Mouse (Mus musculus) right cerebral cortex, postnatal 14 days (tissue): ENCODE measurements around the gene Serp2.
A peak's percentile ranks its signal among the peaks of the same experiment; 100 is the strongest.

Source experiments
- DNase-seq: peaks from one replicate; pipeline ENCODE4 v3.0.0; 2022

Gene Serp2

DNA sequence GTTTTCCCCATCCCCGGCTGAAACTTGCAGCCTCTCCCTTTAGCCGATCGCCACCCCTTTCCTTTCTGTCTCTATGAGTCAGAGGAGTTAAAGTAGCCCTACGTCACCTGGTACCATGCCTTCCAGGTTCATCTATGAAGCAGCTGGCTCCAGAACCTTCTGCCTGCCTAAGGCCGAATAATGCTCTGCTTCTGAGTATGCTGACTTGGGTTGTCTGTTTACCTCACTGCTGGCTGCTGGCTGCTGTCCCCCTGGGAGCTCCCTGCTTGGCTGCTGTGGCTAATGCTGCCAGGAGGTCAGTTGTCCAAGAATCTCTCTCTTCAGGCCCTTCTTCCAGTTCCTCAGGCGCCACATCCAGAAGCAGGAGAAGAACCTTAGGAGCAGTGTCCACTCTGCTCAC lies 30.2 kb downstream of the Serp2 start:
- DNase-seq, result no peak

GRCm38 (mm10) chr14:76523344-76523743 lies 33.3 kb downstream of the Serp2 start:
- DNase-seq, result no peak

GRCm38 (mm10) chr14:76521308-76521707 lies 35.4 kb downstream of the Serp2 start:
- no peak for DNase-seq

GRCm38 (mm10) chr14:76520606-76521005 lies 36.1 kb downstream of the Serp2 start:
- DNase-seq, result no peak

GRCm38 (mm10) chr14:76518217-76518616 lies 38.5 kb downstream of the Serp2 start:
- DNase-seq, result no peak

DNA sequence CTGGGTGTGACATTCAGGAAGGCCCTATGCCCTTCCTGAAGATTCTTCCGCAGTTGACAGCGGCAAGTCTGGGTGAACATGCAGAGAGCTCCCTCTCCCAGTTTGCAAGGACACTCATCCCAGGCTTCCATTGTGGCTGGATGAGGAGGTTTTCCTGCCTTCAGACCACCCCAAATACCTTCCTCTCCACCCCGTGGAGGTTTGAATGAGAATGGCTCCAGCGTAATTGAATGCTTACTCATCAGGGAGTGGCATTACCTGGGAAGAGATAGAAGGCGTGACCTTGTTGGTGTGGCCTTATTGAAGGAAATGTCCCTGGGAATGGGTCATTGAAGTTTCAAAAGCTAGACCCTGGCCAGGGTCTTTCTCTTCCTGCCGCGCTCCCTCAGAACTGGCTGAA lies 41.1 kb downstream of the Serp2 start:
- no peak for DNase-seq

GRCm38 (mm10) chr14:76514050-76514585 lies 42.6 kb downstream of the Serp2 start:
- no peak for DNase-seq

DNA sequence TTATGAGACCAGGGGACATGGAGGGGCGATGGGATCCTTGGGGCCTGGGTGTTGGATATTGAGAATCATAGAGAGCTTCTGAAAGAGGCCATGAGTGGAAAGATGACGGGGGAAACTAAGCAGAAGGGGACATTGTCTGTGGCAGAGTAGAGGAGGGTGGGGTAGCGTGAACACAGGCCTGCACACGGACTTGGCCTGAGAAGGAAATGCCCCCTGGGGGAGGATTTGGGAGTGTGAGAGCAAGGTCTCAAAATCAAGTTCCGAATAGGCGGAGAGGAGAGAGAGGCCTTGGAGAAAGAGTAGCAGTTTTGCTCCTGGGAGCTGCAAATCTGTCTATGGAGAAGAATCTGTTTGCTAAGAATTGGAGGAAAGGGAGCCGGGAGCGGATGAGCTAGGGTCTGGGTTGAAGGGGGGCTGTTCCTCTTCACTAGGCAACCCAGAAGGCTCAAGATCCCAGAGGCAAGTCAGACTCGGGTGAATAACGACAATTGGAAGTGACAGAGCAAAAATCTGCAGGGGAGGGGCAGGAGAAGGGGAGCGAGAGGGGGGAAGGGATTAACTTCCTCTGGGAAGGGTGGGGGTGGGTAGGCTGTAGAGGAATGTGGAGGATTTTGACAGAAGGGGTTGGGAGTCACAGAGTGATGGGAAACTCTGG lies 43.2 kb downstream of the Serp2 start:
- no peak for DNase-seq

- DNase-seq, result no peak
Observed at GRCm38 (mm10) chr14:76511971-76512370, 44.7 kb downstream of the Serp2 start.

- DNase-seq, result no peak
Observed at GRCm38 (mm10) chr14:76508701-76509100, 48.0 kb downstream of the Serp2 start.

GRCm38 (mm10) chr14:76507804-76508500 lies 48.7 kb downstream of the Serp2 start:
- no peak for DNase-seq

GRCm38 (mm10) chr14:76507357-76507756 lies 49.3 kb downstream of the Serp2 start:
- no peak for DNase-seq

DNA sequence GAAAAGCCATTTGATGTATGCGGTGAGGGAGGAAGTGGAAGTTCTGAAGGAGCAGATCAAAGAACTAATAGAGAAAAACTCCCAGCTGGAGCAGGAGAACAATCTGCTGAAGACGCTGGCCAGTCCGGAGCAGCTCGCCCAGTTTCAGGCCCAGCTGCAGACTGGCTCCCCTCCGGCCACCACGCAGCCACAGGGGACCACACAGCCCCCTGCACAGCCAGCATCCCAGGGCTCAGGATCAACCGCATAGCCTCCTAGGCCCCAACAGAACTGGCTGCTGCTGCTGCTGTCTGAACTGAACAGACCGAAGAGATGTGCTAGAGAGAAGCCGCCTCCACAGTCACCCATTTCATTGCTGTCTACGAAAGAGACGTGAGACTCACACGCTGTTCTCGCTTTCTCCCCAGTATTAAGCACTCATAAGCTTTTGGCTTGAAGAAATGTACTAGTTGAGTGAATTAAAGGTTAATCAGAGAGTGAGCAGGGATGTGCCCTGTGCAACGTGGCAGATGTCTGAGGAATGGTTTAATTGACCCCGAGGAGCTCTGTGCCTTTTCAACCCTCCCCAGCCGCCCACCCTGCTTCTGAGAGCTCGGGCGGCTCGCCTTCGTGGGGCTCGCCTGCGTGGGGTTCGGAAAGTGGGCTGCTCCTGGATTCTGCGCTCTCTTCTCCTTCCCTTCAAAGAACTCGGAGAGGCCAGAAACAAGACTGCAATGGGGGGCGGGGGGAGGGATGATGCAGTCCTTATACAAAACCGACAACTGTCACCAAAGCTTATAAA lies 50.1 kb downstream of the Serp2 start:
- DNase-seq, result no peak

DNA sequence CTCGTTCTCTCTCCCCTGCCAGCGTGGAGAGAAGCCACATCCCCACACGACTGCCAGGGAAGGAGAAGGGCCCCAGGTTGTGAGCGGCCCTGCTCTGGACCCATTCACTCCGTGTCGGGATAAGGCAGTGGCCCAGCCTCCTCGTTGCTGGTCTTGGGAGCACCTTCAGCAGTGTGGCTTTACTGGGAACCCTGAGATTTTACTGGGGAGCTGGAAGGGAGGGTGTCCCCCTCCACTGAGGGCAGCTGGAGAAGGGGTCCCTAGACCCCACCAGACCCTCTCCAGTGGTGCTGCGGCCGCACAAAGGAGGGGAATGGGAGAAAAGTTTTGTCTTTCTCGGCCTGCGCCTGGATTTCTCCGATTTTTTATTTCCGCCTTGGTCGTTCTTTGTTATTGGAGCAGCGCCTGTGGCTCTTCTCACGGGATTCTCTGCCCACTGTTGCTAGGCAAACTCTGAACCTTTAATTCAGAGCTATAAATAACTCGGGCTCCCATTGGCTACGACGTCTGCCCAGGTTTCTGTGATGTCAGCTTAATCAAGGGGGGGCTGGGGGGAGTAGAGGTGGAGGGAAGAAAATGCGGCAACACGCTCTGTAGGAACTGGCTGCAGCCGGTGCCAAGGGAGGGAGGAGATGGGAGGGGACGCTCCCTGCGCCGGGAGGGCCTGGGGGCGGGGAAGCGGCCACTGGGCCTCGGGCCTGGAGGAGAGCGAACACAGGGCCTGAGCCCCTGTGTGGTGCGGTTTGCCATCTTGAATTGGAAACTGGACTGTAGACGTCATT lies 51.1 kb downstream of the Serp2 start:
- DNase-seq, result peak; percentile 77

DNA sequence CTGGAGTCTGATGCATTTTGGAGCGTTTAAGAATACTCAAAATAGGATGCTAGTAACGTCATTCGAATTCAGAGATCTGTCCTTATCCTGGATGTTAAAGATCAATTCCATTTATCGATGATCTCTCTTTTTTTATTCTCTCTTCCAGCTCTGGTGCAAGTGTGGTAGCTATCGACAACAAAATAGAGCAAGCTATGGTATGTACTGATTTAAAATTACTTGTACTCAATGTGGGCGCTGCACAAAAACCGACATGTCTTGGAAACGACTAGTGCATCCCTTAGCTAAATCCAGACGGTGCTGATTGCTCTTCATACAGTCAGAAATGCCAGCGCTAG lies 51.6 kb downstream of the Serp2 start:
- DNase-seq, result no peak

DNA sequence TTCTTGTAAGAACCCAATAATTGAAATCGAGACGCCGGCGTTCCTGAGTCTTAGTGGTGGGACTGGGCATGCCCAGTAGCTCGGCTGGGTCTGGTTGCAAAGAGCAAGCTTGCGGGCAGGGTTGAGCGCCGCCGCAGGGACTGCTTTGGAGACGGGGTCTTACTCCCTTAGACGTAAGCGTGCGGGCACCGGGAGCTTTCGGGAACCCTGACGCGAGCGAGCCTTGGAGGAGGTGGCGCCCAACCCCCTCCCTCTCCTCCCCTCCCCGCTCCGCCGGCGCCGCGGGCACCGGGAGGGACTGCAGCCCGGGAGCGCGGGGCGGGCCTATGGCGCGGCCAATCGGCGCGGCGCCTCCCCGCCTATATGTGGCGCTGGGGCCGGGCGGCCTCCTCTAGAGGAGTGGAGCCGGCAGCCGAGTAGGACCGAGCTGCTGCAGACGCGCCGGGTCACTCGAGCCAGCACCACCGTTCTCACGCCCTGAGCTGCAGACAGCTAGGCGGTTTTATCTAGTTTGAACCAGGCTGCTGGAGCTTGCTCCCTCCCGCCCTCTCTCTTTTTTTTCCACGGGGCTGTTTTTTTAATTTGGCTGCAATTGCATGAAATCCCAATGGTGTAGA lies 52.5 kb downstream of the Serp2 start:
- DNase-seq, result peak; percentile 92

DNA sequence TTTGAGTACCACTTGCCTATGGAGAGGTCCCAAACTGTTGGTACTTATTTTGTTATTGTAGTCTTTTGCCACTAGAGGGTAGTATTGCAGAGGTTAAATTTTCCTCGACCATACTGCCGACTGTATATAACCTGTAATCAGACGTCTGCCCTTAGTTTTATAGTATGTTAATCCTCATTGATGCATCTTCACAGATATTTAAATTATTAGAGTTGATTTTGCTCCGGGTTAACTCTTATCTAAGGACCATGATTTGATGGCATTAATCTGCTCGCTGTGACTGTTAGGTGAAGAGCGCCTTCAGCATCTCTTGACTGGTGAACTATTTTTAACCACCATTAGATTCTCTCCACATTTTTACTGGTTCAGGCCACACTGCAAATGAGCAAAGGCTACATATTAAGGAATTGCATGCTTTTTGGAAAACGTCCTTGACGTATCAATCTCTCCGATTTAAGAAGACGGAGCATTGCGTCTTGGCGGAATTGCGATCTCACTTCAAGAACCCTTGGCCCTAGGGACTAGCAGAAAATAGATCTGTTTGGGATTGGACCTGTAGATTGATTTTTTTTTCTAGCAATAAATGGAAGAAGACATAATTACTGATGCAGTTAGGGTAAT lies 53.3 kb downstream of the Serp2 start:
- no peak for DNase-seq

- no peak for DNase-seq
Observed at GRCm38 (mm10) chr14:76500036-76500435, 56.7 kb downstream of the Serp2 start.

- DNase-seq, result no peak
Observed at GRCm38 (mm10) chr14:76499492-76499891, 57.2 kb downstream of the Serp2 start.

DNA sequence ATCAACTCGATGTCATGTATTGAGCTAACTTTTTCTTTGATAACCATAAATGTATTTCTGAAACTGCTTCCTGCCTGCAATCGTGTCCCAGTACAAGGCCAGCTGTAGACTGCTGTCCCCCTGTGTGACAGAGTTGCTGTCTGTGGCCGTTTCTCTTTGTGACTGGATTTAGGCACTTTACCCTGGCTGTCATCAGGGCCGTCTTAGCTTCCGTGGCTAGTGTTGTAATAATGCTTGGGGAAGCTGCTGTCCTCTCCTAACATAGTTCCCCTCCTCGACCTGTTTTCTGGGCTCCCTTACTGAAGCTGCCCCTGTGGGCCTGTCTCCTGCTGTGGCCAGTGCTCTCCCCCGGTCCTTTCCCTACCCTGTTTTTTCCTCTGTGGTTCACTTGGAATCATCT lies 58.5 kb downstream of the Serp2 start:
- DNase-seq, result no peak

DNA sequence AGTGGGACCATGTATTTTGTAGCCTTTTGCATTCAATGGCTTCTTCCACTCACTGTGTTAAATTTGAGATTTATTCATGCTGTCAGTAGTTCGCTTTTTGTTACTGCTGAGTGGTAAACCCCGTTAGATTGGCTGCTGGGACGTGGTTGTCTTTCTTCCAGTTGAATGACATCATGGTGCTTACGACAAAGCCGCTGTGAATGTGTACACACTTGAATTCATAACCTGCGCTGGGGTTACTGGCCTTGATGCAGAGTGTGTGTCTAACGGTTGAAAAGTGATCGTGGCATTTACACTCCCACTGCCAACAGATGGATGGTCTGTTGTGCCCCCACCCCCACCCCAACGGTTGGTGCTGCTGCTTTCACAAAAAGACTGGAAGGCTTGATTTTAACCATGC lies 59.5 kb downstream of the Serp2 start:
- DNase-seq, result no peak

DNA sequence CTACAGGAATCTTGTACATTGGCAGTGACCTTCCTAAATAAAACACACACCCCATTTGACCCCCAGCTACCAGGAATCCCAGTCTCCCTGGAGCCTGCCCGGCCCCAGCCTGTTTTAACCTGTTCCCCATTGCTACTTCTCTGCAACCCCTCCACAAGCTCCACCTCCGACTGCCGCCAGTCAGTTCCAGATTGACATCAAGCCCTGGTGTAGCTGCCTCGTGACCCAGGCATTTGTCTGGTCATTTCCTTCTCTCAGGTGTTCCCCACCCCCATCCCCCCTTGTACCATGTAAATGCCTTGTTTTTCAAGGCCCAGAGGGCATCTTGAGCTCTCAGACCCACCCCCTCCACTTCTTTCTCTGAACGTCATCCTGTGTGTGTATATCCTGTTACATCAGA lies 61.7 kb downstream of the Serp2 start:
- no peak for DNase-seq
